Mouse (Mus musculus): ENCODE measurements at regions not wholly inside any gene's neighbourhood (a gene's known extent, or its start where the extent isn't known, plus 50 kb on each side); places are given as distances from the start of the nearest gene placed in this dataset.
A peak's percentile ranks its signal among the peaks of the same experiment; 100 is the strongest.

- no peak for DNase-seq
Observed at GRCm38 (mm10) chr14:105556813-105557212, 298.4 kb downstream of the Ndfip2 start.

DNA sequence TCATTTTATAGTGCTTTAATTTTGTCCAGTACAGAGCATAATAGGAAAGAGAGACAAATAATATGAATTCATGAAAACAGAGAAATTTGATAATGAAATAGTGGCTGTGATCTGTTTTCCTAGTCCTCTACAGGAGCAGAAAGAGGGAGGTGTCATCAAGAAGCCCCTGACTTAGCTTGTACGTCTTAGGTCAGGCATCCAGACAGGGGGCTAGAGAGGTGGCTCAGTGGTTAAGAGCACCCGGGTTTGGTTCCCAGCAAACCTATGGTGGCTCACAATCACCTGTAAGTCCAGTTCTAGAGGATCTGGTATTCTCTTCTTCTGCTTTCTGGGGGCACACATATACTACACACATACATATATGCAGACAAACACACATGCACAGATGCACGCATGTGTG lies 285.7 kb downstream of the Ndfip2 start:
- no peak for DNase-seq

GRCm38 (mm10) chr14:105542486-105543145 lies 284.2 kb downstream of the Ndfip2 start:
- DNase-seq = no peak

DNA sequence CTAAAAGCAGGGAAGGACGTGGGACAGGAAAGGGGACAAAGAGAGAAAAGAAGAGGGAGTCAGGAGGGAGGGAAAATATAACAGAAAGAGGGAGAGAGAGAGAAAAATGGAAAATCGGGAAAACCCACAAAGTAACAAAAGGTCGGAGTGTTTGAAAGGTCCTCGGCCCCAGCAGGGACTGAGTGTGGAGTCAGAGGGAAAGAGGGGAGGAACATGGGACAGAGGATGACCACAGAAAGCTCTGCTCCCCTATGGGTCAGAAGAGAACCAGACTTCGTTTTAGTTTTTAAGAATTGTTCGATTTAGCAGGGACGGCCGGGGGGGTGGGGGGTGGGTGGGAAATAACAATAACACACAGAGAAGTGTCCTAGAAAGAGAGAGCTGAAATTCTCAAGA lies 283.7 kb downstream of the Ndfip2 start:
- no peak for DNase-seq

DNA sequence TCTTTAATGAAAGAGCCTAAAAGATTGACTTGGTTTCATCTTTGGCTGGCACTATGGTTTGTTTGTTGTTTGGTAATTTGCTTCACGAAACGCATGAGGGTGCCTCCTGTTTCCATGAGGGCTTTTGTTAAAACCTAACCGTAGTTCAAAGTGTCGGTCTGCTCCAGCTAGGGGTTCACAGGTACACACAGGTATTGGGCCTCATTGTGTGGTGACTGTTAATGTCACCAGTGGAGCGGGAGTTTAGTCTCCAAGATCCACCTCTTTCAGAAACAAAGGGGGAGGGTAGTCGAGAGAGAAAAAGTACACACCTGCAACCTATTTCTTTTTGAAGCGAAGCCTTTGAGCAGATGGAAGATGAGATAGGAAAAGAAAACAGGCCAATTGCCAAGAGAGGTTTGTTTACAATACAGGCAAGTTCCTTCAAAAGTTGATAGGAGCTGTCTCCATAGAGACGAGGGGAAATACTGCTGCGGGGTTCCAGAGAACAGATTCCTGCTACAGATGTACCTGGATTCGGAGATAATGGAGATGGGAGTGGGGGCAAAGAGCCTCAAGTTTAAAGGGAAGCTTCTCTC lies 273.9 kb downstream of the Ndfip2 start:
- peak; percentile 55 for DNase-seq

- DNase-seq = no peak
Observed at GRCm38 (mm10) chr14:105528107-105528506, 269.7 kb downstream of the Ndfip2 start.

GRCm38 (mm10) chr14:105523849-105524248 lies 265.5 kb downstream of the Ndfip2 start:
- no peak for DNase-seq

GRCm38 (mm10) chr14:105522279-105522678 lies 263.9 kb downstream of the Ndfip2 start:
- no peak for DNase-seq

DNA sequence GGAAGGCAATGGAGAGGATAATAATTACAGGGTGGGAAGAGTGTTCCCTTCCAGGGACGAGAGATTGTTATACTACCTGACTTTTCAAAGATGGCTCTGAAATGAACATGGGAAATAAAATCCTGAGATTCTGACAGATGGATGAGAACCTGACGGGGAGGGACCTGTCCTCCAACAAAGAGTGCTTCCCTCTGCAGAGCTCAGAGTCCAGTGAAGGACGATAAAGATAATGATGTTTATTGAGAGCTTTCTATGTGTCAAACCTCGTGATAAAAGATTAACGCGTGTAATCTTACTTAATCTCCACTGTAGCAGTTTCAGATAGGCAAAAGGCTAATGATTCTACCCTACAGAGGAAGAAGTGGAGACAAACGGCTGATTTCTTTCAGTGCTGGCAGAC lies 260.3 kb downstream of the Ndfip2 start:
- DNase-seq = no peak

DNA sequence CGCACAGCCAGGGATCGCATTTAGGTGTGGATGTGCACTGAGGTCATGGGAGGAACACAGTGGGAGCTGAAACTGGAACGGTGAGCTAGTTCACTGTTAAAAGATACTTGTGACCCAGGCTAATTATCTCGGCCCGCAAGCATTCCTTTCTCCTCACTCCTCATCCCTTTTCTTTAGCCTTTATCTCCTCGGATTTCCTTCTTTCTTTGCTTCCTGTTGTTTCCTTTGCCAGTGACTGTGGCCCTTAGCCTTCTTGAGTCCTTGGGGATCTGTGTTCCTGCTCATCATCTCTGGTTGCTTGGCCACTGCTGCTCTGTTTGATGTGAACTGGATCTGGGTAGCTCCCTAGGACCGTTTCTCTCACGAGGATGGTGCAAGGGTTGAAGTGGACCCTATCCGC lies 256.0 kb downstream of the Ndfip2 start:
- DNase-seq = no peak

GRCm38 (mm10) chr14:105512914-105513677 lies 254.7 kb downstream of the Ndfip2 start:
- no peak for DNase-seq

GRCm38 (mm10) chr14:105511826-105512225 lies 253.5 kb downstream of the Ndfip2 start:
- DNase-seq = no peak

DNA sequence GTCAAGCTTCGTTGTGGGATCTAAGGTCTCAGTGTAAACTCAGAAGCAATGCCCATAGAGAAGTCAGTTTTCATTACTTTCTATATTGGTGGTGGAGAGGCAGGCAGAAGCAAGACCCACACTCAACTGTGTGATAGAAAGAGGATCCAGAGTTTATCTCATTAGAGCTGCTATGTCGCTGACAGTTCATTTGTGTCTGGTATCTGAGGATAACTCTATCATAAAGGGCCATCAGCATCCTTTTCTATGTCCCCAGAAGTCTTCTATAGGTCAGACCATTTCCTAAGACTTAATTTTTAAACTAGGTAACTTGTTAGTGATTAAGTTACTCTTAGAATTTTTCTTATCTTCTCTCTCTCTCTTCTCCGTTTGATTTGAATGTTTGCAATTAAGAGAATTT lies 252.8 kb downstream of the Ndfip2 start:
- no peak for DNase-seq

DNA sequence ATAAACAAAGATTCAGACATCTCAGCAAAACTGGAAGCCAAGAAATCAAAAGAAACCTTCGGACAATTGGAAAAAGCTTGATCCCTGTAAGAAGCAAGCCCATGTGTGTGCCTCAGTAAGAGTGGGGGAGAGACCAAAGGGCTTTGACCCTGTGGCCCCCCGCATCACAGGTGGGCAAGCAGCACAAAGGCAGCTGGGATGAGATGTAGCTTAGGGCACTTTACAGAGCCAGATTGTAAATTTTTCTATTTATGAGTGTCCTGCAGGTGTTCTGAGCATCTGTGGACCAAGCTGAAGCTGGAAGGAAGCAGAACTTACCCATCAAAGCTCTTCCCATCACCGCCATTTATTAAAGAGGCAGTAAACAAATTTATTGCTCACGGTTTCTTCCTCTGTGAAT lies 246.9 kb downstream of the Ndfip2 start:
- DNase-seq = no peak

GRCm38 (mm10) chr14:105504376-105504775 lies 246.0 kb downstream of the Ndfip2 start:
- DNase-seq = no peak

DNA sequence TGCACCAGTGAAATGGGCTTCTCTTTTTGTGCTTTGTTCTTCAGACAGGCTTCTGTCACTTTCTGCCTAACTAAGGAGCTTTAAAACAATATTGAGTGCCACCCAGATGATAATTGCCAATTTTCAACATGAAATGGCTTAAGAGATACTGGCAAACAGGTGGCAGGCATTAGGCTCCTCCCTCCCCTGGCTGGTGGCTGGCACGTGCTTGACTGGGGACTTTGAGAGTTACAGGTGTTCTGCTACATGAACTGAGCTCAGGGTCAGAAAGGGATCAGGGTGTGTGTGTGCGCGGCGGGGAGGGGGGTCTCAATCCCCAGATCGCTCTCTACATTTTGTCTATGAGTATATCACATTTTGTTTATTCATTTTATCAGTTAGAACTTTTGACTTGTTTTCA lies 245.4 kb downstream of the Ndfip2 start:
- DNase-seq = peak; percentile 69

- DNase-seq = no peak
Observed at GRCm38 (mm10) chr14:105502633-105502975, 244.2 kb downstream of the Ndfip2 start.

GRCm38 (mm10) chr14:105501792-105502632 lies 243.6 kb downstream of the Ndfip2 start:
- no peak for DNase-seq

DNA sequence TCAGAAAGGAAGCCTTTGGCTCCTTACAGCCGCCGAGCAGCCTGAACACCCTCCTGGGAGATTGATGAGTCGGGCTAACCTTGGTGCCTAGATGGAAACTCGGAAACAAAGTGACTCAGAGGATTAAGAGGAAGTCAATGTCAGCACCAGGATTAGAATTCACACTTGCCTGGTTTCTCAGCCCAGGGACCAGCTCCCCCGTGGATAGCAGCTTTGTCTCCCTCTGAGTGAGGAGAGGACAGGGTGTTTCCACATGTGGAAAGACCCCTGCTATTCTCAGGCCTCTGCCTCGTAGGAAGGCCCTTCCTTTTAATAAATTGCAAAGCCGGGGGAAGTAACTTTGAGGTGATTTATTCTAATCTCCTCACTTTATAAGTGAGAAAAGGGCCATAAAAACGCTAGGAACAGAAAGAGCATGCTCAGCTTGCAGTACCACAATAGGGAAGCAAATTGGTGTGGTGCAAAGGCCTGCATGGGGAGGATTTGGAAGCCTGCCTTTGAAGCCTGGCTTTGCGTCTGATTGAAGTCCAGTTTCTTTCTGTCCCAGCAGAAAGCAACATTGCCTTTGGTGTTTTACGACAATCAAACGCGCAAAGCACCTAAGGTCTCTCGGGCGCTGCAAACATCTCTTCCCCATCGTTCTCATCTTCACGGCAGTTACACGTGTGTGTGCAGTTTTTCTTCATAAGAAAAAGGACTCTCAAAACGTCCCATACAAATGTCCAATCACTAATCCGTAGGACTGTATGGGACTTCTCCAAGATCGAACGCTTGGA lies 242.8 kb downstream of the Ndfip2 start:
- no peak for DNase-seq

- DNase-seq = peak; percentile 71
Observed at GRCm38 (mm10) chr14:105499319-105499895, 241.0 kb downstream of the Ndfip2 start.

- no peak for DNase-seq
Observed at GRCm38 (mm10) chr14:105498155-105498906, 240.0 kb downstream of the Ndfip2 start.
